Mouse (Mus musculus): Measurements from ENCODE around the gene Ptchd3. TPM values are rescaled to one million over a fixed set of nuclear protein-coding genes. Genes with fewer than 3 reads are reported as not detected.

The Ptchd3 gene
- polyA plus RNA-seq, 1 experiment from 2014 or later, result not detected

Other genes starting within 250 kb of the Ptchd3 start
- 8.7 and 8.8 TPM in 2 replicates for gene B3gntl1, start 157.1 kb upstream of the Ptchd3 start, polyA plus RNA-seq (2015; fragmentation: Nextera tagmentation; extraction: Ambion mirVana)
- gene Metrnl, start 128.7 kb upstream of the Ptchd3 start, polyA plus RNA-seq (2015; fragmentation: Nextera tagmentation; extraction: Ambion mirVana), result 29.5 and 31.3 TPM in 2 replicates

Measured in kidney, embryonic 16.5 days (tissue).